Mouse (Mus musculus): ENCODE measurements around the gene Csmd2. TPM values are rescaled to one million over a fixed set of nuclear protein-coding genes. Genes with fewer than 3 reads are reported as not detected.

Csmd2 gene
- polyA plus RNA-seq, 1 experiment, result 289 TPM

- no peak overlapping the region for H3K4me3 ChIP-seq (replicated peaks; ENCODE audit: control insufficient read depth, low read depth, low read length)
Measured at GRCm38 (mm10) chr4:128365851-128366250, 378.2 kb downstream of the Csmd2 start.

DNA sequence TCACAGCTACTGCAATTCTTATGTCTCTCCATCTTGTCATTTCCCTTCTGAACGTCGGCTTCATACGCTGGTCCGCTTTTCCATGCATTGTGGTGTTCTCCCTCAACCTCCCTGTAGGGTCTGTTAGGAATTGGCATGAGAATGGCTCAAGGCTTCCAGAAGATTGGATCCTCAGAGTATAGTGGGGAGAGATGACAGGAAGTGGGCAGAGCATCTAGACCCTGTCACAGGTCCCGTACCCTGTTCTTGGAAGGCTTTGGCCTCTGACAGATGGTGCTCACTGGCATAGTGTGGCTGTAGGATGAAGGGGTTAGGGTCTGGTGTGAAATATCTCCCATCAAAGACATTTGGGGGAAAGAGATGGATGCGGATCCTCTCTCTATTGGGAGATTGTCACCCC lies 380.4 kb downstream of the Csmd2 start:
- no peak for TF ChIP-seq CTCF (IDR thresholded peaks at IDR 0.05; ENCODE audit: control insufficient read depth, insufficient read depth, low read length)
- no peak for TF ChIP-seq POLR2A (IDR thresholded peaks at IDR 0.05; ENCODE audit: borderline replicate concordance, control insufficient read depth, low read depth, low read length)
- H3K4me3 ChIP-seq (replicated peaks; ENCODE audit: control insufficient read depth, low read depth, low read length), result no peak overlapping the region
- H3K4me1 ChIP-seq (ENCODE audit: control insufficient read depth, insufficient read depth, low read length), result no peaks in the 10 kb centered on the region
- H3K27ac ChIP-seq (ENCODE audit: control insufficient read depth, insufficient read depth, low read depth, low read length, poor library complexity), result no peak overlapping the region
- 86% methylated on average over 6 of the region's 6 CpGs for WGBS

More at GRCm38 (mm10) chr4:128365851-128366250, 378.2 kb downstream of the Csmd2 start:
- TF ChIP-seq POLR2A (IDR thresholded peaks at IDR 0.05; ENCODE audit: borderline replicate concordance, control insufficient read depth, low read depth, low read length), result no peak
- no peak for TF ChIP-seq CTCF (IDR thresholded peaks at IDR 0.05; ENCODE audit: control insufficient read depth, insufficient read depth, low read length)
- Histone ChIP-seq H3K4me1 (ENCODE audit: control insufficient read depth, insufficient read depth, low read length) (no peaks in the 10 kb centered on the region), H3K27ac (ENCODE audit: control insufficient read depth, insufficient read depth, low read depth, low read length, poor library complexity) (no peak overlapping the region)
- WGBS, result 52% methylated on average over 4 of the region's 4 CpGs

DNA sequence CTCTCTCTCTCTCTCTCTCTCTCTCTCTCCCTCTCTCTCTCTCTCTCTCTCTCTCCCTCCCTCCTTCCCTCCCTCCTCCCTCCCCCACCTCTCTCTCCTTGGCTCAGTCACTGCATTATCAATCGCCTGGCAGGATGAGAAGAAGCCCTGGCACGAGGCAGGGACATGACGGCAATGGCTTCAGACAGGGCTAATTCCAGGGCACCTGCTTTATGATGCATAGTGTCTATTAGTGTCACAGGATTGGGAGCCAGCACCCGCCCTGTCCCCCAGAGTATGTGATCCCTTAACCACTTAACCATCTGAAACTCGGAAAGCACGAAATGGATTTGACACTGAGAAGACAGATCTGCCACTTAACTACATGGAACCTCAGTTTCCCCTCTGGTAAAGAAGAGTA lies 384.1 kb downstream of the Csmd2 start:
- WGBS, result 79% methylated on average over 6 of the region's 6 CpGs
- H3K4me1 ChIP-seq (ENCODE audit: control insufficient read depth, insufficient read depth, low read length), result no peaks in the 10 kb centered on the region
- no peak overlapping the region for H3K27ac ChIP-seq (ENCODE audit: control insufficient read depth, insufficient read depth, low read depth, low read length, poor library complexity)
- TF ChIP-seq CTCF (IDR thresholded peaks at IDR 0.05; ENCODE audit: control insufficient read depth, insufficient read depth, low read length) (no peak), POLR2A (IDR thresholded peaks at IDR 0.05; ENCODE audit: borderline replicate concordance, control insufficient read depth, low read depth, low read length) (no peak)
- H3K4me3 ChIP-seq (replicated peaks; ENCODE audit: control insufficient read depth, low read depth, low read length), result no peak overlapping the region

DNA sequence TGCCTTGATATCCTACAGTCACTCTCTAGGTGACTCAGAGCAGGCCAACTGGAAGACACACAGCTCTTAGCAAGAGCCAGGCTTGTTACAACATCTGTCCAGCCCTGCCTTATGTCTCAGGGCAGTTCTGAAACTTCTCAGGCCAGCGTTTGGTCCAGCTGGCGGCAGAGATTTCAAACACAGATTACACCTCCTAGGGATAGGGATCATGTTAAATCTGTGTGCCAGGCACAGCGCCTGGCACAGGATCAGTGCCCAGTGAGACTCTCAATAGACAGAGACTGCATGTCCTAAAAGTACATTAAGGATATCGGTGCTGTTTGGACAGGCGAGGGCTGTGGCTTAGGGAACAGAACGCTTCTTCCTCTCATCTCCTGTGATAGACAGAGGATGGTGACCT lies 385.5 kb downstream of the Csmd2 start:
- WGBS, result 80% methylated on average over 6 of the region's 6 CpGs
- TF ChIP-seq POLR2A (IDR thresholded peaks at IDR 0.05; ENCODE audit: borderline replicate concordance, control insufficient read depth, low read depth, low read length) (no peak), CTCF (IDR thresholded peaks at IDR 0.05; ENCODE audit: control insufficient read depth, insufficient read depth, low read length) (no peak)
- no peak overlapping the region for H3K4me3 ChIP-seq (replicated peaks; ENCODE audit: control insufficient read depth, low read depth, low read length)
- H3K27ac ChIP-seq (ENCODE audit: control insufficient read depth, insufficient read depth, low read depth, low read length, poor library complexity), result no peak overlapping the region
- H3K4me1 ChIP-seq (ENCODE audit: control insufficient read depth, insufficient read depth, low read length), result no peaks in the 10 kb centered on the region

DNA sequence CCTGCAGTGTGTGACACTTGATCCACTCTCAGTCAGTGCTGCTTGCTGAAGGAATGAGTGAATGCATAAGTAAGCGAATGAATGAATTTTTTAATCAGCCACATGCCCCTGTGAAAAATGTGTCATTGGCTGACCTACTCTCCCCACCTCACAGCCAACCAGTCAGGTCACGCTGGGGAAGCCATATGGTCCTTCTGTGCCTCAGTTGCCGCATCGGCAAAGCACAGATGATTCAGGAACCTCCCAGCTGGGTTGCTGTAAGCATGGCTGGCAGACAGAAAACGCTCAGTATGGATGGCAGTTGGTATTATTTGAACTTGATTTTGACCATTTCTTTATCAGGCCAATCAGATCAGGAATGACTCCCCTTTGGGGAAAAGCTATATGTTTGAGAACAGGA lies 386.4 kb downstream of the Csmd2 start:
- Histone ChIP-seq H3K4me3 (replicated peaks; ENCODE audit: control insufficient read depth, low read depth, low read length) (no peak overlapping the region), H3K27ac (ENCODE audit: control insufficient read depth, insufficient read depth, low read depth, low read length, poor library complexity) (no peak overlapping the region), H3K4me1 (ENCODE audit: control insufficient read depth, insufficient read depth, low read length) (no peaks in the 10 kb centered on the region)
- WGBS, result 79% methylated on average over 5 of the region's 5 CpGs
- TF ChIP-seq CTCF (IDR thresholded peaks at IDR 0.05; ENCODE audit: control insufficient read depth, insufficient read depth, low read length) (no peak), POLR2A (IDR thresholded peaks at IDR 0.05; ENCODE audit: borderline replicate concordance, control insufficient read depth, low read depth, low read length) (no peak)

- 75% methylated on average over 2 of the region's 2 CpGs for WGBS
- no peak for TF ChIP-seq POLR2A (IDR thresholded peaks at IDR 0.05; ENCODE audit: borderline replicate concordance, control insufficient read depth, low read depth, low read length)
- TF ChIP-seq CTCF (IDR thresholded peaks at IDR 0.05; ENCODE audit: control insufficient read depth, insufficient read depth, low read length), result no peak
- no peaks in the 10 kb centered on the region for H3K4me1 ChIP-seq (ENCODE audit: control insufficient read depth, insufficient read depth, low read length)
Measured at GRCm38 (mm10) chr4:128378946-128379345, 391.3 kb downstream of the Csmd2 start.

GRCm38 (mm10) chr4:128381331-128381730 lies 393.7 kb downstream of the Csmd2 start:
- H3K4me1 ChIP-seq (ENCODE audit: control insufficient read depth, insufficient read depth, low read length), result no peaks in the 10 kb centered on the region
- WGBS, result 88% methylated on average over 6 of the region's 6 CpGs
- H3K4me3 ChIP-seq (replicated peaks; ENCODE audit: control insufficient read depth, low read depth, low read length), result no peak overlapping the region
- TF ChIP-seq POLR2A (IDR thresholded peaks at IDR 0.05; ENCODE audit: borderline replicate concordance, control insufficient read depth, low read depth, low read length) (no peak), CTCF (IDR thresholded peaks at IDR 0.05; ENCODE audit: control insufficient read depth, insufficient read depth, low read length) (no peak)
- H3K27ac ChIP-seq (ENCODE audit: control insufficient read depth, insufficient read depth, low read depth, low read length, poor library complexity), result no peak overlapping the region

More at GRCm38 (mm10) chr4:128378946-128379345, 391.3 kb downstream of the Csmd2 start:
- H3K4me3 ChIP-seq (replicated peaks; ENCODE audit: control insufficient read depth, low read depth, low read length), result no peak overlapping the region
- no peak overlapping the region for H3K27ac ChIP-seq (ENCODE audit: control insufficient read depth, insufficient read depth, low read depth, low read length, poor library complexity)

- Histone ChIP-seq H3K27ac (ENCODE audit: control insufficient read depth, insufficient read depth, low read depth, low read length, poor library complexity) (no peak overlapping the region), H3K4me3 (replicated peaks; ENCODE audit: control insufficient read depth, low read depth, low read length) (no peak overlapping the region), H3K4me1 (ENCODE audit: control insufficient read depth, insufficient read depth, low read length) (no peaks in the 10 kb centered on the region)
- WGBS, result 81% methylated on average over 7 of the region's 7 CpGs
- TF ChIP-seq CTCF (IDR thresholded peaks at IDR 0.05; ENCODE audit: control insufficient read depth, insufficient read depth, low read length) (no peak), POLR2A (IDR thresholded peaks at IDR 0.05; ENCODE audit: borderline replicate concordance, control insufficient read depth, low read depth, low read length) (no peak)
Measured at GRCm38 (mm10) chr4:128383800-128384199, 396.1 kb downstream of the Csmd2 start.

DNA sequence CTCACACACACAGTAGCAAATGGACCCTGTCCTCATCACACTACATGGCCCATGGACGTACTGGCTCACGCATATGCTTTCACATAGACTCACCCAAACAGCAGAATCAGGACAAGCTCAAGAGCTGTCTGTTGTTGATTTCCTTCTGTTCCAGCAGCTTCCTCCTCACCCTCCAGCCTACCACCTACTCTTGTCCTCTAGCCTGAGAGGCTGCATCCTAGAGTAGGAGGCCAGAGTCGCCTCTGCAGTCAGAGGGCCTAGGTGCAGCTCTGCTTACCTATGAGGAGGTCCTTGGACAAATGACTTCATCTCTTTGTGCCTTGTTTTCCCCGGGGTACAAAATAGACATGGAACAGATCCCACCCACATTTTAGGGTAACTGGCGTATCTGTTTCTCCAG lies 403.8 kb downstream of the Csmd2 start:
- WGBS, result 80% methylated on average over 5 of the region's 5 CpGs
- no peaks in the 10 kb centered on the region for H3K4me1 ChIP-seq (ENCODE audit: control insufficient read depth, insufficient read depth, low read length)
- H3K27ac ChIP-seq (ENCODE audit: control insufficient read depth, insufficient read depth, low read depth, low read length, poor library complexity), result no peak overlapping the region
- no peak overlapping the region for H3K4me3 ChIP-seq (replicated peaks; ENCODE audit: control insufficient read depth, low read depth, low read length)
- no peak for TF ChIP-seq POLR2A (IDR thresholded peaks at IDR 0.05; ENCODE audit: borderline replicate concordance, control insufficient read depth, low read depth, low read length)
- TF ChIP-seq CTCF (IDR thresholded peaks at IDR 0.05; ENCODE audit: control insufficient read depth, insufficient read depth, low read length), result no peak
